Comparison of ENCODE assay signal across 15 mouse cellular contexts in the genomic region with DNA sequence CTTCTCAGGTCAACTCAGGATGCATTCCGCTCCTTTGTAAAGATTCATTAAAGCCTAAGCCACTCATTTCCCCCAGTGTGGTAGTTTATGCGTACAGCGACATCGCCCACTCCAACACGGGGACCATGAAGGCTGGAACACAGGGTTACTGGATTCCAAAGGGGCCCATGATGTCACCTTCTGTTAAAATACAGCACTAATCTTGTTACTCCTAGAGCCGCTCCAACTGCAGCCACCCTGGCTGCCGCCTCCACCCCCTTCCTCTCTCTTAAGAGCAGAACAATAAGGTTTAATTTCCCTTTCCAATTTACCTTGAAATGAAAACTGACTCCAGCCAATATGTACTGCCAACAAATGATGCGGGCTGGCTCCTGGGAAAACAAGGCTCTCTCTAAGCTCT. TPM values are rescaled to one million over a fixed set of nuclear protein-coding genes. Genes with fewer than 3 reads are reported as not detected.
DNase-seq lines count a peak whose midpoint lies in the region; ATAC-seq and TF ChIP-seq lines count a peak whose summit lies in the region.
"Had no signal": no experiment of that assay in that cellular context is flagged by ENCODE, and none has a peak within 500 bp of the region (broad histone marks: within the 10 kb centered on the region; RNA-seq: fewer than 3 reads in every experiment).

No protein-coding gene starts in this region.

- no peak for TF ChIP-seq EP300 in CH12.LX (IDR thresholded peaks at IDR 0.05; ENCODE audit: low read length)

- no peak for TF ChIP-seq CTCF in gastrocnemius, adult 2 months (IDR thresholded peaks at IDR 0.05)
- no peak for TF ChIP-seq CTCF in kidney, postnatal 0 days (IDR thresholded peaks at IDR 0.05; ENCODE audit: low read depth)
- no peak for TF ChIP-seq CTCF in CH12.LX (conservative IDR thresholded peaks at IDR 0.05 in 1 of 2, IDR thresholded peaks at IDR 0.05 in 1 of 2; ENCODE audit: low read depth in 2 of 2, low read length in 2 of 2)

- TF ChIP-seq RAD21 in CH12.LX (IDR thresholded peaks at IDR 0.05; ENCODE audit: low read depth, low read length), result no peak

- no peaks in the 10 kb centered on the region for H3K27me3 ChIP-seq in kidney, postnatal 0 days (ENCODE audit: insufficient read depth, low read length)
- no peaks in the 10 kb centered on the region for H3K27me3 ChIP-seq in CH12.LX (replicated peaks)
- H3K27me3 ChIP-seq in hindbrain, embryonic 16.5 days (replicated peaks; ENCODE audit: control insufficient read depth, insufficient read depth, low read length), result no peaks in the 10 kb centered on the region
- H3K27me3 ChIP-seq: embryonic facial prominence, embryonic 15.5 days; heart, embryonic 13.5 days; liver, embryonic 15.5 days had no signal

- DNase-seq in gastrocnemius, adult 2 months, result no peak
- no peak for DNase-seq in gastrocnemius, postnatal 36 days
- no peak for DNase-seq in kidney, postnatal 0 days (ENCODE audit: low spot score)
- DNase-seq in kidney, postnatal 14 days, result no peak
- peak; percentile 43 for DNase-seq in CH12.LX (ENCODE audit: extremely low read depth)
- no peak for DNase-seq in lung, postnatal 10 days
- no peak for DNase-seq in thymus, postnatal 36 days
- DNase-seq: cerebellum, adult 9-11 months had no signal

- peaks cover 22% of the 10 kb centered on the region; the same call in 1 of the 2 replicates for H3K36me3 ChIP-seq in kidney, postnatal 0 days (ENCODE audit: insufficient read depth, low read length)
- peaks cover 34 to 40% of the 10 kb centered on the region in 2 experiments for H3K36me3 ChIP-seq in CH12.LX (replicated peaks in 1 of 2; ENCODE audit: control insufficient read depth in 1 of 2, insufficient read depth in 1 of 2, low read length in 1 of 2)
- peaks cover 25% of the 10 kb centered on the region for H3K36me3 ChIP-seq in hindbrain, embryonic 16.5 days (ENCODE audit: control insufficient read depth, insufficient read depth, low read length)

- intact Hi-C loops in gastrocnemius, adult 2 months (cut with DNase I), result loop anchor here (5.0 kb wide), 1 partner anchor 87 kb away; no protein-coding TSS in a partner anchor
- intact Hi-C loops in gastrocnemius, postnatal 36 days (cut with DNase I), result no loop called here

- no peak for ATAC-seq in kidney, postnatal 0 days (replicated peaks; ENCODE audit: low FRiP score, low read depth)
- ATAC-seq in hindbrain, embryonic 16.5 days, result no peak; the same call in 1 of the 2 replicates
- ATAC-seq: forebrain, embryonic 16.5 days; intestine, embryonic 16.5 days; lung, postnatal 0 days had no signal

- in situ Hi-C loops in CH12.LX (cut with MboI; ENCODE audit: low pct_ligation_motif_present, low pct_unique_long_range_greater_than_20kb, low sequenced_read_pairs), result loop anchor here (5.0 kb wide), 1 partner anchor 77 kb away; no protein-coding TSS in a partner anchor

- H3K9ac ChIP-seq in kidney, postnatal 0 days (ENCODE audit: low read depth, low read length), result no peak overlapping the region
- H3K9ac ChIP-seq in CH12.LX (ENCODE audit: insufficient read depth, low read depth), result peak overlapping the region; percentile 87
- no peak overlapping the region for H3K9ac ChIP-seq in hindbrain, embryonic 16.5 days (ENCODE audit: low read depth, low read length)
- H3K9ac ChIP-seq: embryonic facial prominence, embryonic 15.5 days; heart, embryonic 13.5 days; liver, embryonic 15.5 days had no signal

- H3K4me3 ChIP-seq in gastrocnemius, adult 2 months, result peak overlapping the region; percentile 95
- H3K4me3 ChIP-seq in kidney, postnatal 0 days (replicated peaks; ENCODE audit: low read depth, low read length), result no peak overlapping the region
- H3K4me3 ChIP-seq in CH12.LX (replicated peaks in 1 of 3; ENCODE audit: low read depth in 2 of 3, low read length in 2 of 3, poor library complexity in 1 of 3), result peak overlapping the region; percentile 55 to 80 (median 74)
- H3K4me3 ChIP-seq in hindbrain, embryonic 16.5 days (ENCODE audit: low read length), result no peak overlapping the region
- H3K4me3 ChIP-seq: embryonic facial prominence, embryonic 15.5 days; heart, embryonic 13.5 days; liver, embryonic 15.5 days had no signal

- TF ChIP-seq POLR2A in CH12.LX (IDR thresholded peaks at IDR 0.05; ENCODE audit: low read depth, low read length), result no peak

- H3K4me2 ChIP-seq in kidney, postnatal 0 days (ENCODE audit: low read length), result peak overlapping the region; percentile 16; the same call in 1 of the 2 replicates
- peak overlapping the region; percentile 93 for H3K4me2 ChIP-seq in CH12.LX (ENCODE audit: insufficient read depth, low read depth, poor library complexity, severe bottlenecking)
- H3K4me2 ChIP-seq in hindbrain, embryonic 16.5 days (ENCODE audit: low read length), result peak overlapping the region; percentile 85
- H3K4me2 ChIP-seq: heart, embryonic 13.5 days had no signal

- H3K79me2 ChIP-seq in CH12.LX (replicated peaks; ENCODE audit: control insufficient read depth, extremely low read depth, insufficient read depth, poor library complexity, severe bottlenecking), result peaks cover 24% of the 10 kb centered on the region

- no peaks in the 10 kb centered on the region for H3K9me3 ChIP-seq in kidney, postnatal 0 days (replicated peaks; ENCODE audit: low read length)
- H3K9me3 ChIP-seq in CH12.LX (replicated peaks; ENCODE audit: low read length), result no peaks in the 10 kb centered on the region
- H3K9me3 ChIP-seq in hindbrain, embryonic 16.5 days (ENCODE audit: control insufficient read depth, low read length), result no peaks in the 10 kb centered on the region
- H3K9me3 ChIP-seq: embryonic facial prominence, embryonic 15.5 days; heart, embryonic 13.5 days; liver, embryonic 15.5 days had no signal

- dilution Hi-C loops in CH12.LX (cut with MboI; ENCODE audit: extremely low pct_ligation_motif_present, extremely low pct_unique_long_range_greater_than_20kb, low sequenced_read_pairs), result no loop called here

- H3K27ac ChIP-seq in gastrocnemius, adult 2 months, result peak overlapping the region; percentile 92
- H3K27ac ChIP-seq in kidney, postnatal 0 days, result no peak overlapping the region
- H3K27ac ChIP-seq in CH12.LX (ENCODE audit: insufficient read depth, low read depth), result peak overlapping the region; percentile 83
- peak overlapping the region; percentile 41; the same call in 1 of the 2 replicates for H3K27ac ChIP-seq in hindbrain, embryonic 16.5 days (ENCODE audit: low read depth, low read length)
- H3K27ac ChIP-seq: heart, embryonic 13.5 days; liver, embryonic 15.5 days had no signal

- WGBS in kidney, postnatal 0 days, result 60% methylated on average over 8 of the region's 8 CpGs
- WGBS in hindbrain, embryonic 16.5 days, result 69% methylated on average over 8 of the region's 8 CpGs

- peaks cover 7% of the 10 kb centered on the region for H3K4me1 ChIP-seq in kidney, postnatal 0 days (replicated peaks; ENCODE audit: insufficient read depth, low read length)
- peaks cover 30 to 35% of the 10 kb centered on the region in 2 experiments for H3K4me1 ChIP-seq in CH12.LX (ENCODE audit: control insufficient read depth in 1 of 2, insufficient read depth in 2 of 2)
- H3K4me1 ChIP-seq in hindbrain, embryonic 16.5 days (ENCODE audit: control insufficient read depth, insufficient read depth, low read depth, low read length), result peaks cover 18% of the 10 kb centered on the region

TF ChIP-seq in CH12.LX, 34 proteins besides CTCF, POLR2A, EP300 and RAD21:
- TF ChIP-seq UBTF (IDR thresholded peaks at IDR 0.05; ENCODE audit: low read depth, low read length), result 0 out of 2 replicates have a peak, but pooled peaks have one; percentile 10
- TF ChIP-seq E2F4 (IDR thresholded peaks at IDR 0.05; ENCODE audit: insufficient replicate concordance, low read depth, low read length), result no peak

RNA-seq across cellular contexts. Expression of gene Snx11, which starts 2.3 kb away (rescaled TPM):
- 10 to 100 TPM; 11.1 to 13.6 TPM for total RNA-seq in gastrocnemius, adult 2 months (2021)
- total RNA-seq in gastrocnemius, postnatal 36 days (2021), result 10 to 100 TPM; 10.0 to 10.3 TPM
- 17.6 and 19.8 TPM in 2 replicates for polyA plus RNA-seq in kidney, postnatal 0 days (2015; fragmentation: Nextera tagmentation; extraction: Ambion mirVana)
- total RNA-seq in CH12.LX (2012; rRNA removed) (153 and 173 TPM in 2 replicates), CH12.LX (2014; rRNA removed) (244 and 246 TPM in 2 replicates)
- polyA plus RNA-seq in CH12.LX (2012; ENCODE audit: insufficient read length, low read depth), result 208 and 217 TPM in 2 replicates
- polyA plus RNA-seq in hindbrain, embryonic 16.5 days (2015; fragmentation: Nextera tagmentation; extraction: Ambion mirVana), result 52.2 and 55.9 TPM in 2 replicates

RNA-seq across cellular contexts. Expression of gene Cbx1, which starts 13.9 kb away (rescaled TPM):
- total RNA-seq in gastrocnemius, adult 2 months (2021), result 10 to 100 TPM; 35.0 to 42.0 TPM
- 10 to 100 TPM; 33.3 to 34.3 TPM for total RNA-seq in gastrocnemius, postnatal 36 days (2021)
- polyA plus RNA-seq in kidney, postnatal 0 days (2015; fragmentation: Nextera tagmentation; extraction: Ambion mirVana), result 101 and 106 TPM in 2 replicates
- total RNA-seq in CH12.LX (2012; rRNA removed) (144 and 163 TPM in 2 replicates), CH12.LX (2014; rRNA removed) (115 and 138 TPM in 2 replicates)
- polyA plus RNA-seq in CH12.LX (2012; ENCODE audit: insufficient read length, low read depth), result 223 and 251 TPM in 2 replicates
- polyA plus RNA-seq in hindbrain, embryonic 16.5 days (2015; fragmentation: Nextera tagmentation; extraction: Ambion mirVana), result 51.6 and 52.0 TPM in 2 replicates

RNA-seq across cellular contexts. Expression of gene Nfe2l1, which starts 54.7 kb away (rescaled TPM):
- 100 to 1,000 TPM; 395 to 484 TPM for total RNA-seq in gastrocnemius, adult 2 months (2021)
- 100 to 1,000 TPM; 374 to 411 TPM for total RNA-seq in gastrocnemius, postnatal 36 days (2021)
- 77.3 and 88.0 TPM in 2 replicates for polyA plus RNA-seq in kidney, postnatal 0 days (2015; fragmentation: Nextera tagmentation; extraction: Ambion mirVana)
- total RNA-seq in CH12.LX (2012; rRNA removed) (113 and 169 TPM in 2 replicates), CH12.LX (2014; rRNA removed) (61.1 and 77.7 TPM in 2 replicates)
- polyA plus RNA-seq in CH12.LX (2012; ENCODE audit: insufficient read length, low read depth), result 145 and 182 TPM in 2 replicates
- polyA plus RNA-seq in hindbrain, embryonic 16.5 days (2015; fragmentation: Nextera tagmentation; extraction: Ambion mirVana), result 83.3 and 86.9 TPM in 2 replicates

Comparison
In these comparisons a context has a peak if more than half of its experiments do, and no peak if none do; other contexts are left out.
1. H3K4me3 ChIP-seq: peak in gastrocnemius, adult 2 months (single experiment) and CH12.LX (3 of 3); none in kidney, postnatal 0 days (single experiment) and hindbrain, embryonic 16.5 days (single experiment).
2. H3K4me2 ChIP-seq: peak in every context shown above with its lines; median percentile 93 in CH12.LX; 85 in hindbrain, embryonic 16.5 days; 16 in kidney, postnatal 0 days.
3. RNA of gene Snx11, which starts 2.3 kb away (total RNA-seq): 153 to 246 TPM in CH12.LX; 11.1 to 13.6 TPM in gastrocnemius, adult 2 months and 10.0 to 10.3 TPM in gastrocnemius, postnatal 36 days; every median in the first group is over 10 times any median in the second.